Mouse (Mus musculus): ENCODE measurements around the gene Zbp1.

DNA sequence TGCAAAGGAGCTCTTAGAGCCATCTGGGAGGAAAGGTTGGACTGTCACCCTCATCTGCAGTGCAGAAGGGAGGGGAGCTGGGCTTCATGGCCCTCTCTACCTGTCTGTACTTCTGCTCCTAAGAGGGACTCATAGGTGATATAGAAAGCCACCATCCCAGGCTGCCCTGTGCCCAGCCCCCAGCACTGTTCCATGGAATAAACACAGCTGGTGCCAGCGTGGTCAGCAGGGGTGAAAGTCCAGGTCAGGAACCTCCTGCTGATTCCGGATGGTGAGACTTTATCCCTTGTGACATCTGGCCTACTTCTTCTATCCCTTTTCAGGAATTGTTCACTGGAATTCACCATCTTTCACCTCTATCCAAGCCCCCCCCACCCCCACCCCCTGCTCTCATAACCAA lies 48.6 kb downstream of the Zbp1 start:
- TF ChIP-seq POLR2A (IDR thresholded peaks at IDR 0.05; ENCODE audit: borderline replicate concordance, low read depth, low read length) (no peak), CTCF (IDR thresholded peaks at IDR 0.05; ENCODE audit: low read depth, low read length) (no peak)

Data from bone marrow macrophage, adult 2 months (primary cell).